Mouse (Mus musculus): ENCODE measurements around the gene Smtnl2. TPM values are rescaled to one million over a fixed set of nuclear protein-coding genes. Genes with fewer than 3 reads are reported as not detected.

Smtnl2 gene
- polyA plus RNA-seq, 1 experiment from 2014 or later = 26.9 TPM

GRCm38 (mm10) chr11:72388113-72388529 is 23.4 kb downstream of the Smtnl2 start:
- Histone ChIP-seq H3K36me3 (ENCODE audit: control insufficient read depth, insufficient read depth, low read length) (no peaks in the 10 kb centered on the region; the same call in 1 of the 2 replicates), H3K4me1 (replicated peaks; ENCODE audit: control insufficient read depth, insufficient read depth) (no peaks in the 10 kb centered on the region), H3K27me3 (ENCODE audit: control insufficient read depth, insufficient read depth, low read length) (no peaks in the 10 kb centered on the region), H3K9me3 (ENCODE audit: control insufficient read depth, low read length) (no peaks in the 10 kb centered on the region), H3K9ac (ENCODE audit: low read length) (no peak overlapping the region), H3K4me2 (replicated peaks; ENCODE audit: low read depth) (no peak overlapping the region), H3K27ac (replicated peaks) (no peak overlapping the region), H3K4me3 (ENCODE audit: low read depth, low read length) (no peak overlapping the region)
- WGBS = 91% methylated on average over 6 of the region's 6 CpGs
- no peak for DNase-seq (ENCODE audit: low spot score)
- TF ChIP-seq CTCF (IDR thresholded peaks at IDR 0.05; ENCODE audit: low read depth) (no peak), EP300 (optimal IDR thresholded peaks at IDR 0.05) (no peak)
- no peak for ATAC-seq (ENCODE audit: low FRiP score, low TSS enrichment)

- 70% methylated on average over 4 of the region's 4 CpGs for WGBS
- TF ChIP-seq CTCF (IDR thresholded peaks at IDR 0.05; ENCODE audit: low read depth) = no peak
- TF ChIP-seq EP300 (optimal IDR thresholded peaks at IDR 0.05) = no peak
Measured at GRCm38 (mm10) chr11:72379351-72379750, 32.2 kb downstream of the Smtnl2 start.

GRCm38 (mm10) chr11:72378222-72378621 is 33.3 kb downstream of the Smtnl2 start:
- no peak overlapping the region for H3K4me3 ChIP-seq (ENCODE audit: low read depth, low read length)
- TF ChIP-seq EP300 (optimal IDR thresholded peaks at IDR 0.05) (no peak), CTCF (IDR thresholded peaks at IDR 0.05; ENCODE audit: low read depth) (no peak)
- ATAC-seq (ENCODE audit: low FRiP score, low TSS enrichment) (no peak), DNase-seq (ENCODE audit: low spot score) (no peak)
- 63% methylated on average over 7 of the region's 7 CpGs for WGBS
- H3K27ac ChIP-seq (replicated peaks) = no peak overlapping the region
- no peaks in the 10 kb centered on the region for H3K4me1 ChIP-seq (replicated peaks; ENCODE audit: control insufficient read depth, insufficient read depth)
- H3K36me3 ChIP-seq (ENCODE audit: control insufficient read depth, insufficient read depth, low read length) = no peaks in the 10 kb centered on the region
- no peak overlapping the region for H3K4me2 ChIP-seq (replicated peaks; ENCODE audit: low read depth)
- no peaks in the 10 kb centered on the region for H3K9me3 ChIP-seq (ENCODE audit: control insufficient read depth, low read length)
- no peaks in the 10 kb centered on the region for H3K27me3 ChIP-seq (ENCODE audit: control insufficient read depth, insufficient read depth, low read length)
- H3K9ac ChIP-seq (ENCODE audit: low read length) = no peak overlapping the region

More at GRCm38 (mm10) chr11:72379351-72379750, 32.2 kb downstream of the Smtnl2 start:
- Histone ChIP-seq H3K27ac (replicated peaks) (no peak overlapping the region), H3K4me2 (replicated peaks; ENCODE audit: low read depth) (no peak overlapping the region), H3K9me3 (ENCODE audit: control insufficient read depth, low read length) (no peaks in the 10 kb centered on the region), H3K9ac (ENCODE audit: low read length) (no peak overlapping the region), H3K27me3 (ENCODE audit: control insufficient read depth, insufficient read depth, low read length) (no peaks in the 10 kb centered on the region), H3K4me1 (replicated peaks; ENCODE audit: control insufficient read depth, insufficient read depth) (no peaks in the 10 kb centered on the region), H3K36me3 (ENCODE audit: control insufficient read depth, insufficient read depth, low read length) (no peaks in the 10 kb centered on the region), H3K4me3 (ENCODE audit: low read depth, low read length) (no peak overlapping the region)
- ATAC-seq (ENCODE audit: low FRiP score, low TSS enrichment) (no peak), DNase-seq (ENCODE audit: low spot score) (no peak)

DNA sequence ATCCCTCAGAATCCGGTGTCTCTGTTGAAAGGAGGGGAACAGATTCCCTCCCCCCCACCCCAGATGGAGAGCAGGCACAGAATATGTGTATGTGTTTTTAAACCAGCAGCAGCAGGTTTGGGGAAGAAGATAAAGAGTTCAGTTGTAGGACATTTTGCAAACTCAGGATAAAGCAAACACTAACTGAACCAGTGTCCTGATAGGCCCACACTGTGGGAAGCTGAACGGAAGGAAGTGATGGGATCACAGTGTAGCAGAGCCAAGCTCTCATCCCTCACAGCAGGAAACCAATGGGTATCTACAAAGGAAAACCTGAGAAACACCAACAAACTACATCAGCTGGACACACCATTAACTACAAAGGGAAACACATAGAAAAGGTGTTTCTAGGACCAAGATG is 35.0 kb downstream of the Smtnl2 start:
- no peak for TF ChIP-seq CTCF (IDR thresholded peaks at IDR 0.05; ENCODE audit: low read depth)
- no peak for TF ChIP-seq EP300 (optimal IDR thresholded peaks at IDR 0.05)
- 68% methylated on average over 2 of the region's 2 CpGs for WGBS

DNA sequence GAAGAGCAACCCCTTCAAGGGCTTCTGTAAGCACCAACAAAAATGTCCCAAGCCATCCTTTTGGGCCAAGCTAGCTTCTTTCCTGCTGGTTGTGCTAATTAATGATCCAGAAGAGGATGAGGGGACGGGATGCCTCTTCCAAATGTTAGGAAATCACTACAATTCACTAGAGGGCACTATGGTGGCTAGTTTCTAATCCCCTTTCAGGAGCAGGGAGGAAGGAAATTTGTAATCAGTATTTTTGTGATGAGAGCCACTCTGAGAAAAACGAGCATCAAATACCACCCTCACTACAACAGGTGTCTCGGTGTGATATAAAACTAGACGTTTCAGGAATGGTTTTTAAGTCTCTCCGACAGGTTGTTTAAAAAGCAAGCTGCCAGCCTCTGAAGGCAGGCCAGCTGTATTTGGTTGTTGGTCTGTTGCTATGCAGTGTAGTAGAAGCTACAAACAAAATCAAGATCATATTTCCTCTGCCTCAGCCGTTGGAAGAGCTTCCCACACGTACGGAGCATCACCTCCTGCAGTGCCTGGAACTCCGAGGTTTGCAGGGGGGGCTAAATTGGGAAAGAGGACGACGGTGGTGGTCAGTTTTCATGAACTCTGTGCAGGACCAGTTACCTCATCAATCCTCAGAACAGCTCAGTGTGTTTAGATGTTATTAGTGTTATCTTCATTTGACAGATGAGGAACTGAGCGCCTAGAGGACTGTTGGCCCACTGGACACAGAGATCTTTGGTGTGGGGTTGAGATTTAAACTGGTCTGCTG is 41.4 kb downstream of the Smtnl2 start:
- no peaks in the 10 kb centered on the region for H3K36me3 ChIP-seq (ENCODE audit: control insufficient read depth, insufficient read depth, low read length)
- H3K9ac ChIP-seq (ENCODE audit: low read length) = no peak overlapping the region
- no peak overlapping the region for H3K4me3 ChIP-seq (ENCODE audit: low read depth, low read length)
- no peak for ATAC-seq (ENCODE audit: low FRiP score, low TSS enrichment)
- no peak for DNase-seq (ENCODE audit: low spot score)
- H3K9me3 ChIP-seq (ENCODE audit: control insufficient read depth, low read length) = no peaks in the 10 kb centered on the region
- TF ChIP-seq CTCF (IDR thresholded peaks at IDR 0.05; ENCODE audit: low read depth) = peak; percentile 64
- no peak for TF ChIP-seq EP300 (optimal IDR thresholded peaks at IDR 0.05)
- no peak overlapping the region for H3K27ac ChIP-seq (replicated peaks)
- H3K4me1 ChIP-seq (replicated peaks; ENCODE audit: control insufficient read depth, insufficient read depth) = no peaks in the 10 kb centered on the region
- H3K27me3 ChIP-seq (ENCODE audit: control insufficient read depth, insufficient read depth, low read length) = no peaks in the 10 kb centered on the region
- H3K4me2 ChIP-seq (replicated peaks; ENCODE audit: low read depth) = 0 out of 2 replicates have a peak overlapping the region, but pooled peaks have one; percentile 17
- 14% methylated on average over 12 of the region's 12 CpGs for WGBS

More for the DNA sequence above, 35.0 kb downstream of the Smtnl2 start:
- Histone ChIP-seq H3K27ac (replicated peaks) (no peak overlapping the region), H3K27me3 (ENCODE audit: control insufficient read depth, insufficient read depth, low read length) (no peaks in the 10 kb centered on the region), H3K4me3 (ENCODE audit: low read depth, low read length) (no peak overlapping the region), H3K36me3 (ENCODE audit: control insufficient read depth, insufficient read depth, low read length) (no peaks in the 10 kb centered on the region), H3K4me1 (replicated peaks; ENCODE audit: control insufficient read depth, insufficient read depth) (no peaks in the 10 kb centered on the region), H3K9me3 (ENCODE audit: control insufficient read depth, low read length) (no peaks in the 10 kb centered on the region), H3K9ac (ENCODE audit: low read length) (no peak overlapping the region), H3K4me2 (replicated peaks; ENCODE audit: low read depth) (no peak overlapping the region)
- DNase-seq (ENCODE audit: low spot score) (no peak), ATAC-seq (ENCODE audit: low FRiP score, low TSS enrichment) (no peak)

DNA sequence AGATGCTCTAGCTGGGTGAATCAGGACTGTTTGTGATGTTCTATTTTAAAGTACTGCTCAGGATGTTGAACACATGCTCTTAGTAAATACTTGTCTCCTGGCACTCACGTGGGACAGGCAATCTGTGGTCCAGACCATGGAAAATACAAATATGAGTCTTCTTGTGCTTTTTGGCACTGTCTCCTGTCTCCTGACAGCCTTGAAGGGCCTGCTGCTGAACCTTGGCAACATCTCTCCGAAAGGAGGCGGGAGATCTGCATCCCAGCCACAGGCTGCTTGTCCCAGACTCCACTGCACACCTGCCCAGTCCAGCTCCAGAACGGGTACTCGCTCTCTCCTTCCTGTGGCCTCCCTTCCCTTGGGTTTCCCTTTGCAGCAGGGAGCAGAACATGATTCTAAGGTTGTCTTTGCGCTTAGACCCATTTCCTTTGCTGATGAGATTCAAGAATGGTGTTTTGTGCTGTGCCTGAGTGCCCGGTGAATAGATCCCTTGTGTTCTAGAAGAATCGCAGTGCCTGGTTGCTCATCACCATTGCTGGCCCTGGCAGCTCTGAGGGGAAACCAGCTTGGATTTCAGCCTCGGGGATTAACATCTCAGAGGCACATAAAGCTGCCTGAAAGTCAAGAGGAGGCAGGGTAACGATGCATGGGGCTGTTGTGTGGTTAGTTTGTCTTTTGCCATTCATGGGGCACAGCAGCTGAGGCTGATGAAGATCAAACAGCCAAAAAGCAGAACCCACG is 43.4 kb downstream of the Smtnl2 start:
- ATAC-seq (ENCODE audit: low FRiP score, low TSS enrichment) (no peak), DNase-seq (ENCODE audit: low spot score) (no peak)
- Histone ChIP-seq H3K27me3 (ENCODE audit: control insufficient read depth, insufficient read depth, low read length) (no peaks in the 10 kb centered on the region), H3K4me1 (replicated peaks; ENCODE audit: control insufficient read depth, insufficient read depth) (no peaks in the 10 kb centered on the region), H3K9me3 (ENCODE audit: control insufficient read depth, low read length) (no peaks in the 10 kb centered on the region), H3K36me3 (ENCODE audit: control insufficient read depth, insufficient read depth, low read length) (no peaks in the 10 kb centered on the region), H3K27ac (replicated peaks) (no peak overlapping the region), H3K9ac (ENCODE audit: low read length) (no peak overlapping the region), H3K4me2 (replicated peaks; ENCODE audit: low read depth) (no peak overlapping the region), H3K4me3 (ENCODE audit: low read depth, low read length) (no peak overlapping the region)
- WGBS = 61% methylated on average over 11 of the region's 11 CpGs
- TF ChIP-seq CTCF (IDR thresholded peaks at IDR 0.05; ENCODE audit: low read depth) (no peak), EP300 (optimal IDR thresholded peaks at IDR 0.05) (no peak)
